9 mouse cellular contexts compared by ENCODE assay signal in the genomic region with DNA sequence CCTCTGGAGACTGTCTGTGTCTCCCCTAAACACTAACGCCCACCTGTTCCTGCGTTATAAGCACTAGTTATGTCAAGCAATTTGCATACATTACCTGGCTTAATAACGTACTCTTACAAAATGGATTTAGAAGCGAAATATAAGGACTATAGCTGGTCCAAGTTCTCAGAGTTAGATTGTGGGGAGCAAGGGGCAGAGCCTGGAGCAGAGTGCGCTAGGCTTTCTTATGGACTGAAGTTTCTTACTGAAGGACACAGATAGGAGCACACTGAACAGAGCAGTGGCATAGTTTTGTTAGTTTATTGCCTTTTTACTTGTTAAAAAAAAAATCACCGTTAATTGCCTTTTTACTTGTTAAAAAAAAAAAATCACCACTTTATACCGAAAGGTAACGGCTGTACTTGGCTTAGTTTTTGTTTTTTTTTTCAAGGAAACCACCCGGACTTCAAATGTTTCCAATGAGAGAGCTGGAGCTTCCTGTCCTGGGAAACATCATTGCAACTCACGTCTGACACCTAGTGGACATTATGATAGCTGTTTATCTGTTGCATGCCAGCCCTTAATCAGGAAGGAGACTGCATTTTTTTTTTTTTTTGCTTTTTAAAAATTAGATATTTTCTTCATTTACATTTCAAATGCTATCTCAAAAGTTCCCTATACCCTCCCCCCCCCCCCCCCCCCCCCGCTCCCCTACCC. TPM values are rescaled to one million over a fixed set of nuclear protein-coding genes. Genes with fewer than 3 reads are reported as not detected.
DNase-seq lines count a peak whose midpoint lies in the region; ATAC-seq and TF ChIP-seq lines count a peak whose summit lies in the region.
"Had no signal": no experiment of that assay in that cellular context is flagged by ENCODE, and none has a peak within 500 bp of the region (broad histone marks: within the 10 kb centered on the region; RNA-seq: fewer than 3 reads in every experiment).

No protein-coding gene starts in this region.

- no peak overlapping the region for H3K27ac ChIP-seq in hindbrain, embryonic 11.5 days (ENCODE audit: low read depth, low read length)
- H3K27ac ChIP-seq in hindbrain, embryonic 12.5 days = no peak overlapping the region
- H3K27ac ChIP-seq in CH12.LX (ENCODE audit: insufficient read depth, low read depth) = peak overlapping the region; percentile 7; the same call in 1 of the 2 replicates
- no peak overlapping the region for H3K27ac ChIP-seq in heart, embryonic 15.5 days
- H3K27ac ChIP-seq in liver, embryonic 14.5 days = no peak overlapping the region
- H3K27ac ChIP-seq: embryonic facial prominence, embryonic 12.5 days had no signal

- dilution Hi-C loops in CH12.LX (cut with MboI; ENCODE audit: extremely low pct_ligation_motif_present, extremely low pct_unique_long_range_greater_than_20kb, low sequenced_read_pairs) = no loop called here

- ATAC-seq in hindbrain, embryonic 11.5 days (ENCODE audit: low FRiP score) = no peak
- no peak for ATAC-seq in hindbrain, embryonic 12.5 days (ENCODE audit: low FRiP score)
- ATAC-seq in heart, embryonic 15.5 days (replicated peaks; ENCODE audit: insufficient number of reproducible peaks, insufficient read depth, low FRiP score, low read depth) = no peak
- ATAC-seq in liver, embryonic 14.5 days (ENCODE audit: insufficient read depth) = no peak

- peaks cover 19% of the 10 kb centered on the region for H3K79me2 ChIP-seq in CH12.LX (replicated peaks; ENCODE audit: control insufficient read depth, extremely low read depth, insufficient read depth, poor library complexity, severe bottlenecking)

- no peak overlapping the region for H3K4me2 ChIP-seq in hindbrain, embryonic 11.5 days (replicated peaks; ENCODE audit: low read depth, low read length)
- H3K4me2 ChIP-seq in hindbrain, embryonic 12.5 days (replicated peaks) = no peak overlapping the region
- H3K4me2 ChIP-seq in CH12.LX (ENCODE audit: insufficient read depth, low read depth, poor library complexity, severe bottlenecking) = peak overlapping the region; percentile 16; the same call in 1 of the 2 replicates
- peak overlapping the region; percentile 52 for H3K4me2 ChIP-seq in heart, embryonic 15.5 days
- peak overlapping the region; percentile 15 for H3K4me2 ChIP-seq in liver, embryonic 14.5 days (ENCODE audit: low read depth)
- H3K4me2 ChIP-seq: embryonic facial prominence, embryonic 12.5 days had no signal

- H3K4me1 ChIP-seq in hindbrain, embryonic 11.5 days (replicated peaks; ENCODE audit: control insufficient read depth, insufficient read depth, low read length) = no peaks in the 10 kb centered on the region
- no peaks in the 10 kb centered on the region for H3K4me1 ChIP-seq in hindbrain, embryonic 12.5 days
- H3K4me1 ChIP-seq in CH12.LX (ENCODE audit: control insufficient read depth in 1 of 2, insufficient read depth in 2 of 2) = peaks cover 5 to 42% of the 10 kb centered on the region in 2 experiments
- peaks cover 8% of the 10 kb centered on the region; the same call in 1 of the 2 replicates for H3K4me1 ChIP-seq in heart, embryonic 15.5 days (replicated peaks)
- peaks cover 0 to 4% of the 10 kb centered on the region in 2 experiments; a peak in 2 of 4 replicates for H3K4me1 ChIP-seq in liver, embryonic 14.5 days (replicated peaks; ENCODE audit: control insufficient read depth in 2 of 2, insufficient read depth in 2 of 2, low read length in 1 of 2)

- TF ChIP-seq CTCF in CH12.LX (conservative IDR thresholded peaks at IDR 0.05 in 1 of 2, IDR thresholded peaks at IDR 0.05 in 1 of 2; ENCODE audit: low read depth in 2 of 2, low read length in 2 of 2) = peak; percentile 31 to 75; a peak in 3 of 4 replicates
- peak; percentile 65 for TF ChIP-seq CTCF in liver, embryonic 14.5 days (IDR thresholded peaks at IDR 0.05; ENCODE audit: low read depth)

- H3K27me3 ChIP-seq in hindbrain, embryonic 11.5 days (ENCODE audit: control insufficient read depth, insufficient read depth, low read length) = no peaks in the 10 kb centered on the region
- H3K27me3 ChIP-seq in hindbrain, embryonic 12.5 days = no peaks in the 10 kb centered on the region
- no peaks in the 10 kb centered on the region for H3K27me3 ChIP-seq in CH12.LX (replicated peaks)
- H3K27me3 ChIP-seq in heart, embryonic 15.5 days = no peaks in the 10 kb centered on the region
- no peaks in the 10 kb centered on the region for H3K27me3 ChIP-seq in liver, embryonic 14.5 days (ENCODE audit: control insufficient read depth, insufficient read depth, low read length)
- H3K27me3 ChIP-seq in splenic B cell, adult 2 months (ENCODE audit: control insufficient read depth, insufficient read depth, low read length, poor library complexity, severe bottlenecking) = no peaks in the 10 kb centered on the region
- H3K27me3 ChIP-seq: embryonic facial prominence, embryonic 12.5 days had no signal

- DNase-seq in hindbrain, embryonic 11.5 days (ENCODE audit: low spot score) = peak; percentile 78
- peak; percentile 91 for DNase-seq in CH12.LX (ENCODE audit: extremely low read depth)
- peak; percentile 52 for DNase-seq in c-Kit-positive CD71-positive TER-119-positive erythroid progenitor cells, embryonic 14.5 days (ENCODE audit: low spot score)
- DNase-seq in liver, embryonic 14.5 days (ENCODE audit: low read depth in 3 of 3, low spot score in 3 of 3) = peak; percentile 31 to 34 (median 33)
- peak; percentile 67 for DNase-seq in splenic B cell, adult 2 months (ENCODE audit: low read depth, low spot score)
- DNase-seq in ovary, adult 18-20 months (ENCODE audit: low spot score) = no peak

- in situ Hi-C loops in CH12.LX (cut with MboI; ENCODE audit: low pct_ligation_motif_present, low pct_unique_long_range_greater_than_20kb, low sequenced_read_pairs) = no loop called here

- H3K9me3 ChIP-seq in hindbrain, embryonic 11.5 days (ENCODE audit: control insufficient read depth, low read length) = no peaks in the 10 kb centered on the region
- H3K9me3 ChIP-seq in hindbrain, embryonic 12.5 days (replicated peaks) = no peaks in the 10 kb centered on the region
- no peaks in the 10 kb centered on the region for H3K9me3 ChIP-seq in CH12.LX (replicated peaks; ENCODE audit: low read length)
- H3K9me3 ChIP-seq in heart, embryonic 15.5 days (replicated peaks) = no peaks in the 10 kb centered on the region
- no peaks in the 10 kb centered on the region for H3K9me3 ChIP-seq in liver, embryonic 14.5 days (ENCODE audit: control insufficient read depth, low read length)
- H3K9me3 ChIP-seq: embryonic facial prominence, embryonic 12.5 days had no signal

- WGBS in hindbrain, embryonic 11.5 days = 51% methylated on average over 10 of the region's 11 CpGs
- WGBS in hindbrain, embryonic 12.5 days = 50% methylated on average over 10 of the region's 11 CpGs
- 37% methylated on average over 10 of the region's 11 CpGs for WGBS in heart, embryonic 15.5 days
- WGBS in liver, embryonic 14.5 days (ENCODE audit: insufficient replicate concordance) = 31% methylated on average over 10 of the region's 11 CpGs

- H3K9ac ChIP-seq in hindbrain, embryonic 11.5 days (ENCODE audit: low read depth, low read length) = no peak overlapping the region
- H3K9ac ChIP-seq in hindbrain, embryonic 12.5 days = no peak overlapping the region
- no peak overlapping the region; the same call in 1 of the 2 replicates for H3K9ac ChIP-seq in CH12.LX (ENCODE audit: insufficient read depth, low read depth)
- no peak overlapping the region for H3K9ac ChIP-seq in heart, embryonic 15.5 days
- no peak overlapping the region for H3K9ac ChIP-seq in liver, embryonic 14.5 days (replicated peaks)
- H3K9ac ChIP-seq: embryonic facial prominence, embryonic 12.5 days had no signal

- TF ChIP-seq EP300 in CH12.LX (IDR thresholded peaks at IDR 0.05; ENCODE audit: low read length) = 0 out of 2 replicates have a peak, but pooled peaks have one; percentile 6
- TF ChIP-seq EP300 in liver, embryonic 14.5 days (IDR thresholded peaks at IDR 0.05; ENCODE audit: low read depth) = no peak

- H3K4me3 ChIP-seq in hindbrain, embryonic 11.5 days (ENCODE audit: low read depth, low read length) = no peak overlapping the region
- no peak overlapping the region for H3K4me3 ChIP-seq in hindbrain, embryonic 12.5 days
- peak overlapping the region in 2 of 3 experiments; percentile 23 to 31 for H3K4me3 ChIP-seq in CH12.LX (replicated peaks in 1 of 3; ENCODE audit: low read depth in 2 of 3, low read length in 2 of 3, poor library complexity in 1 of 3)
- no peak overlapping the region for H3K4me3 ChIP-seq in heart, embryonic 15.5 days
- H3K4me3 ChIP-seq in liver, embryonic 14.5 days (ENCODE audit: insufficient read depth in 1 of 2, low read depth in 2 of 2, low read length in 2 of 2) = no peak overlapping the region
- H3K4me3 ChIP-seq: embryonic facial prominence, embryonic 12.5 days had no signal

- TF ChIP-seq RAD21 in CH12.LX (IDR thresholded peaks at IDR 0.05; ENCODE audit: low read depth, low read length) = peak; percentile 71

- TF ChIP-seq POLR2A in CH12.LX (IDR thresholded peaks at IDR 0.05; ENCODE audit: low read depth, low read length) = no peak; the same call in 1 of the 2 replicates

- H3K36me3 ChIP-seq in hindbrain, embryonic 11.5 days (ENCODE audit: control insufficient read depth, insufficient read depth, low read length) = no peaks in the 10 kb centered on the region
- peaks cover 16% of the 10 kb centered on the region for H3K36me3 ChIP-seq in hindbrain, embryonic 12.5 days
- H3K36me3 ChIP-seq in CH12.LX (replicated peaks in 1 of 2; ENCODE audit: control insufficient read depth in 1 of 2, insufficient read depth in 1 of 2, low read length in 1 of 2) = peaks cover 6 to 44% of the 10 kb centered on the region in 2 experiments
- no peaks in the 10 kb centered on the region for H3K36me3 ChIP-seq in heart, embryonic 15.5 days
- no peaks in the 10 kb centered on the region for H3K36me3 ChIP-seq in liver, embryonic 14.5 days (replicated peaks; ENCODE audit: control insufficient read depth, insufficient read depth, low read depth)
- no peaks in the 10 kb centered on the region for H3K36me3 ChIP-seq in splenic B cell, adult 2 months (ENCODE audit: control insufficient read depth, insufficient read depth, low read length, poor library complexity, severe bottlenecking)

TF ChIP-seq in CH12.LX, 34 proteins besides CTCF, POLR2A, EP300 and RAD21 (continues in another document):
- TF ChIP-seq MAZ (IDR thresholded peaks at IDR 0.05; ENCODE audit: low read depth, low read length) (no peak), TCF12 (IDR thresholded peaks at IDR 0.05; ENCODE audit: low read depth, low read length) (no peak), ZNF384 (IDR thresholded peaks at IDR 0.05; ENCODE audit: low read depth, low read length) (peak; percentile 92), NELFE (IDR thresholded peaks at IDR 0.05; ENCODE audit: low read depth, low read length) (peak; percentile 10; the same call in 1 of the 2 replicates)

RNA-seq across cellular contexts. Expression of a gene that starts 17.5 kb away (rescaled TPM):
- polyA plus RNA-seq in hindbrain, embryonic 11.5 days (2014; fragmentation: Nextera tagmentation; extraction: Ambion mirVana) = 2.1 and 3.8 TPM in 2 replicates
- 2.6 and 3.4 TPM in 2 replicates for polyA plus RNA-seq in hindbrain, embryonic 12.5 days (2016; fragmentation: Nextera tagmentation; extraction: Ambion mirVana)
- total RNA-seq in CH12.LX (2012; rRNA removed) (0.13 and 0.21 TPM in 2 replicates), CH12.LX (2014; rRNA removed) (0.18 and 0.24 TPM in 2 replicates)
- 0.26 and 0.55 TPM in 2 replicates for polyA plus RNA-seq in CH12.LX (2012; ENCODE audit: insufficient read length, low read depth)
- polyA plus RNA-seq in heart, embryonic 15.5 days (2015; fragmentation: Nextera tagmentation; extraction: Ambion mirVana) = 13.2 and 17.3 TPM in 2 replicates
- 0.02 and 0.03 TPM in 2 replicates for polyA plus RNA-seq in liver, embryonic 14.5 days (2012; rRNA removed)
- polyA plus RNA-seq in liver, embryonic 14.5 days (2014; fragmentation: Nextera tagmentation; extraction: Ambion mirVana) = not detected in 2 replicates

Comparison
In these comparisons a context has a peak if more than half of its experiments do, and no peak if none do; other contexts are left out.
1. H3K4me2 ChIP-seq: peak in CH12.LX (single experiment), heart, embryonic 15.5 days (single experiment) and liver, embryonic 14.5 days (single experiment); none in hindbrain, embryonic 11.5 days (single experiment) and hindbrain, embryonic 12.5 days (single experiment).
2. H3K4me3 ChIP-seq: peak in CH12.LX (2 of 3); none in hindbrain, embryonic 11.5 days (single experiment), hindbrain, embryonic 12.5 days (single experiment), heart, embryonic 15.5 days (single experiment) and liver, embryonic 14.5 days (0 of 2).